Mouse (Mus musculus) CH12.LX (cell line): ENCODE measurements at regions not wholly inside any gene's neighbourhood (a gene's known extent, or its start where the extent isn't known, plus 50 kb on each side); places are given as distances from the start of the nearest gene placed in this dataset.

Experiments
- DNase-seq: peaks from one replicate; pipeline ENCODE4 v3.0.0-alpha.2; 2013; ENCODE audit errors: extremely low read depth
- H3K27ac ChIP-seq: 2 replicates; pipeline ENCODE4 v1.5.1; 2012; ENCODE audit warnings: low read depth, mild to moderate bottlenecking, control low read depth, moderate library complexity; ENCODE audit not compliant: insufficient read depth
- H3K27me3 ChIP-seq: replicated peaks from 2 replicates; pipeline ENCODE3; 2012; ENCODE audit warnings: inconsistent platforms
- H3K36me3 ChIP-seq, 2 experiments: replicated peaks in 1 of 2; 2 replicates each; pipeline versions ENCODE3 to v1.6.1; 2012; ENCODE audit warnings: inconsistent platforms in 1 of 2, low read length in 1 of 2, mild to moderate bottlenecking in 1 of 2, mixed read lengths in 1 of 2, moderate library complexity in 1 of 2; ENCODE audit not compliant: control insufficient read depth in 1 of 2, insufficient read depth in 1 of 2
- H3K4me1 ChIP-seq, 2 experiments: 2 replicates each; pipeline ENCODE4 v1.6.1; 2012; ENCODE audit warnings: inconsistent platforms in 1 of 2, moderate library complexity in 1 of 2; ENCODE audit not compliant: insufficient read depth in 2 of 2, control insufficient read depth in 1 of 2
- H3K4me2 ChIP-seq: 2 replicates; pipeline ENCODE4 v1.6.1; 2012; ENCODE audit warnings: low read depth, mild to moderate bottlenecking, control low read depth; ENCODE audit not compliant: poor library complexity, insufficient read depth, severe bottlenecking
- H3K4me3 ChIP-seq, 3 experiments: fragments of 150-350 bp in 1 of 3; sonication (generic) in 1 of 3; replicated peaks in 1 of 3; 2 replicates each; pipeline versions ENCODE3 to v1.5.1; 2011 to 2012; ENCODE audit warnings: low read depth in 2 of 3, low read length in 2 of 3, mild to moderate bottlenecking in 2 of 3, moderate library complexity in 2 of 3, control low read depth in 1 of 3, improper control_type of control experiment in 1 of 3, inconsistent platforms in 1 of 3, mixed read lengths in 1 of 3; ENCODE audit not compliant: poor library complexity in 1 of 3
- H3K79me2 ChIP-seq: replicated peaks from 2 replicates; pipeline ENCODE4 v1.6.1; 2012; ENCODE audit warnings: mild to moderate bottlenecking, moderate library complexity; ENCODE audit not compliant: control insufficient read depth, poor library complexity, insufficient read depth, severe bottlenecking; ENCODE audit errors: extremely low read depth
- H3K9ac ChIP-seq: 2 replicates; pipeline ENCODE4 v1.6.1; 2012; ENCODE audit warnings: low read depth, mild to moderate bottlenecking, control low read depth, moderate library complexity; ENCODE audit not compliant: insufficient read depth
- H3K9me3 ChIP-seq: replicated peaks from 2 replicates; pipeline ENCODE3; 2012; ENCODE audit warnings: low read length, inconsistent platforms, mixed read lengths
- BHLHE40 ChIP-seq: IDR thresholded peaks from 2 replicates; pipeline ENCODE4 v1.6.1; 2011; ENCODE audit warnings: mild to moderate bottlenecking, low read depth, low read length, improper control_type of control experiment
- CHD2 ChIP-seq: IDR thresholded peaks from 2 replicates; pipeline ENCODE4 v1.6.1; 2011; ENCODE audit warnings: low read length, improper control_type of control experiment
- CTCF ChIP-seq, 2 experiments: IDR thresholded peaks in 1 of 2; conservative IDR thresholded peaks in 1 of 2; 2 replicates each; pipeline ENCODE4 v1.5.1; 2011 to 2012; ENCODE audit warnings: low read depth in 2 of 2, low read length in 2 of 2, improper control_type of control experiment in 1 of 2, inconsistent platforms in 1 of 2, mild to moderate bottlenecking in 1 of 2, moderate library complexity in 1 of 2
- ELF1 ChIP-seq: IDR thresholded peaks from 2 replicates; pipeline ENCODE4 v1.6.1; 2014; ENCODE audit warnings: low read depth, mild to moderate bottlenecking, inconsistent platforms, low read length, improper control_type of control experiment
- EP300 ChIP-seq: IDR thresholded peaks from 2 replicates; pipeline ENCODE4 v1.6.1; 2011; ENCODE audit warnings: low read length, improper control_type of control experiment
- HCFC1 ChIP-seq: IDR thresholded peaks from 2 replicates; pipeline ENCODE4 v1.6.1; 2012; ENCODE audit warnings: low read depth, mild to moderate bottlenecking, inconsistent platforms, low read length, improper control_type of control experiment
- IRF4 ChIP-seq: IDR thresholded peaks from 2 replicates; pipeline ENCODE4 v1.6.1; 2014; ENCODE audit warnings: low read depth, mild to moderate bottlenecking, inconsistent platforms, low read length, improper control_type of control experiment
- JUN ChIP-seq: IDR thresholded peaks from 2 replicates; pipeline ENCODE4 v1.6.1; 2011; ENCODE audit warnings: low read depth, mild to moderate bottlenecking, low read length, improper control_type of control experiment, moderate library complexity; ENCODE audit not compliant: insufficient read depth
- KAT2A ChIP-seq: IDR thresholded peaks from 2 replicates; pipeline ENCODE4 v1.6.1; 2012; ENCODE audit warnings: low read length, improper control_type of control experiment, inconsistent platforms; ENCODE audit not compliant: insufficient replicate concordance
- MAFK ChIP-seq: IDR thresholded peaks from 2 replicates; pipeline ENCODE4 v1.6.1; 2011; ENCODE audit warnings: low read length, improper control_type of control experiment; ENCODE audit not compliant: insufficient replicate concordance
- MAX ChIP-seq: IDR thresholded peaks from 2 replicates; pipeline ENCODE4 v1.6.1; 2011; ENCODE audit warnings: low read length, improper control_type of control experiment
- MEF2A ChIP-seq: IDR thresholded peaks from 2 replicates; pipeline ENCODE4 v1.6.1; 2014; ENCODE audit warnings: low read depth, mild to moderate bottlenecking, inconsistent platforms, low read length, improper control_type of control experiment, borderline replicate concordance
- MXI1 ChIP-seq: IDR thresholded peaks from 2 replicates; pipeline ENCODE4 v1.6.1; 2011; ENCODE audit warnings: mild to moderate bottlenecking, low read depth, low read length, improper control_type of control experiment
- MYC ChIP-seq: IDR thresholded peaks from 2 replicates; pipeline ENCODE4 v1.6.1; 2011; ENCODE audit warnings: low read depth, mild to moderate bottlenecking, improper control_type of control experiment, low read length
- NELFE ChIP-seq: IDR thresholded peaks from 2 replicates; pipeline ENCODE4 v1.6.1; 2011; ENCODE audit warnings: low read depth, low read length, improper control_type of control experiment
- NRF1 ChIP-seq: IDR thresholded peaks from 2 replicates; pipeline ENCODE4 v1.6.1; 2014; ENCODE audit warnings: low read depth, mild to moderate bottlenecking, inconsistent platforms, low read length, improper control_type of control experiment, moderate library complexity
- PAX5 ChIP-seq: IDR thresholded peaks from 2 replicates; pipeline ENCODE4 v1.6.1; 2012; ENCODE audit warnings: low read length, inconsistent platforms, mixed read lengths
- POLR2A ChIP-seq: IDR thresholded peaks from 2 replicates; pipeline ENCODE4 v1.6.1; 2011; ENCODE audit warnings: low read depth, mild to moderate bottlenecking, improper control_type of control experiment, low read length
- POLR2AphosphoS2 ChIP-seq: IDR thresholded peaks from 2 replicates; pipeline ENCODE4 v1.6.1; 2011; ENCODE audit warnings: low read depth, low read length, improper control_type of control experiment
- RCOR1 ChIP-seq: conservative IDR thresholded peaks from 2 replicates; pipeline ENCODE4 v1.6.1; 2012; ENCODE audit warnings: low read depth, mild to moderate bottlenecking, inconsistent platforms, low read length, improper control_type of control experiment
- TBP ChIP-seq: conservative IDR thresholded peaks from 2 replicates; pipeline ENCODE4 v1.6.1; 2011; ENCODE audit warnings: low read depth, low read length, improper control_type of control experiment
- ZC3H11A ChIP-seq: IDR thresholded peaks from 2 replicates; pipeline ENCODE4 v1.6.1; 2012; ENCODE audit warnings: low read depth, mild to moderate bottlenecking, inconsistent platforms, low read length, improper control_type of control experiment
- ZMIZ1 ChIP-seq: IDR thresholded peaks from 2 replicates; pipeline ENCODE4 v1.6.1; 2012; ENCODE audit warnings: low read depth, mild to moderate bottlenecking, inconsistent platforms, low read length, improper control_type of control experiment
- dilution Hi-C: fragments of 300-500 bp; cut with MboI; formaldehyde crosslinking; loops from 2 replicates; pipeline ENCODE4 v1.14.3; 2020; ENCODE audit warnings: low sequenced_read_pairs; ENCODE audit not compliant: extremely low pct_unique_long_range_greater_than_20kb, extremely low pct_ligation_motif_present
- in situ Hi-C: fragments of 300-500 bp; cut with MboI; formaldehyde crosslinking; loops from 3 replicates; pipeline ENCODE4 v1.14.3; 2019; ENCODE audit warnings: low sequenced_read_pairs, low pct_ligation_motif_present, low pct_unique_long_range_greater_than_20kb, mixed read lengths

DNA sequence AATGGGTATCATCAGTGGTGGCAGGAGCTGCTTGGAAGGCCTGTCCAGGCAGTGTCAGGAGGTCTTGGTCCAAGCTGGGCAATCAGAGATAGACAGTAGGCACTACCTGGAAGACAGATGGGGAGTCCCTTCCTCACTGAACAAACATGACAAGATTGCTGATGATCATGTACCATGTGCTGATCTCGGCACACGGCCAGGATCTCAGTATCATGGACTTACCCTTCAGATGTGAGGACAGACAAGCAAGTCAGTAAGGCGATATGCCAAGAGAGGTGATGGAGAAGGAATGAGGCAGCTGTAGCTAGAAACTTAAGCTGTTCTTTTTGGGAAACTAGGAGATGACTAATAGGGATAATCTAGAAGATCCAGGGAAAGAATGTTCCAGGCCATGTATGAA lies 238.2 kb downstream of the Rybp start:
- dilution Hi-C loops, result no loop called here
- H3K27me3 ChIP-seq, result no peaks in the 10 kb centered on the region
- no peaks in the 10 kb centered on the region for H3K9me3 ChIP-seq
- TF ChIP-seq ZC3H11A, result no peak
- TF ChIP-seq TBP, result no peak
- no peak for TF ChIP-seq MAX
- no peak for TF ChIP-seq EP300
- TF ChIP-seq ZMIZ1, result no peak
- TF ChIP-seq KAT2A, result no peak
- H3K4me3 ChIP-seq, result no peak overlapping the region
- no peak overlapping the region for H3K9ac ChIP-seq
- no peak for DNase-seq
- H3K79me2 ChIP-seq, result no peaks in the 10 kb centered on the region
- H3K36me3 ChIP-seq, result no peaks in the 10 kb centered on the region
- peaks cover 0 to 25% of the 10 kb centered on the region in 2 experiments; a peak in 2 of 4 replicates for H3K4me1 ChIP-seq
- H3K27ac ChIP-seq, result no peak overlapping the region
- H3K4me2 ChIP-seq, result no peak overlapping the region
- in situ Hi-C loops, result no loop called here

DNA sequence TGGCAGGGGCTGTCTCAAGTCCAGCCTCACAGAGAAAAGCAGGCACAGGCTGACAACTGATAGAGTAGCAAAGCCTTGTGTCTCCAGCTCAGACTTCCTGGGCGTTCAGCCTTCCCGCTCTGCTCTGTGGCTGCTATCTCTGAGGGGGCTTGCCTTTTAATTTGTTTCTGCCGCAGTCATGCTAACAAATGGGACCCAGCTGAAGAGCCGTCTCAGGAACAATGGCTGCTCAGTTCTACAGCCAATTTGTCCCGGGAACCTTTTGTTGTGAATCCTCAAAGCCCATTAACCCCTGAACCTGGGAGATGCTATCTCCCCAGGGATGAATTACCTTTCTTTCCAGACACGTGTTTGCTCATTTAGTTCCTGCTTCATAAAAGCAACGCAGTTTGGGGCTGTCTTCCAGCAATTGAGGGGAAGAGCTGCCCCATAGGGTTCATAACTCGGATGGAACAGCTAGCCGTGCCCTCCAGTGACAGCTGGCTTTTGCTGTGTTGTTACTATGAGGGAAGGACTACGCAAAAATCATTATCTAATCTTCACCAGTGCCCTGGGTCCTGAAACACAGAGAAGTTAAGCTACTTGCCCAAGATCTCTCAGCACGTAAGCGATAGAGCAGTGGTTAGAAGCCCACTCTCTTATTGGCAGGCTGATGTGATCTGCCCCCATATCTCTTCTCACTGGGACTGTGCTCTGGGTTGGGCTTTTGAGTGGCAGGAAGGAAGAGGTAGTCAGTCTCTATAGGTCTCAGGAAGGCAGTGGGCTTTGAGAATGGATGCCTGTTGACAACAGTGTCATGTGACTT lies 240.9 kb downstream of the Rybp start:
- DNase-seq, result no peak
- no peak overlapping the region for H3K4me3 ChIP-seq
- dilution Hi-C loops (no loop called here), in situ Hi-C loops (no loop called here)
- peaks cover 0 to 25% of the 10 kb centered on the region in 2 experiments; a peak in 2 of 4 replicates for H3K4me1 ChIP-seq
- no peaks in the 10 kb centered on the region for H3K9me3 ChIP-seq
- no peak overlapping the region for H3K27ac ChIP-seq
- H3K79me2 ChIP-seq, result no peaks in the 10 kb centered on the region
- no peak overlapping the region for H3K4me2 ChIP-seq
- no peak for TF ChIP-seq BHLHE40
- TF ChIP-seq PAX5, result no peak
- no peak for TF ChIP-seq CHD2
- TF ChIP-seq IRF4, result no peak
- no peak for TF ChIP-seq CTCF (conservative IDR thresholded peaks at IDR 0.05 in 1 of 2, IDR thresholded peaks at IDR 0.05 in 1 of 2; ENCODE audit: low read depth in 2 of 2, low read length in 2 of 2)
- TF ChIP-seq ZMIZ1, result no peak
- no peak for TF ChIP-seq EP300
- TF ChIP-seq NRF1, result no peak
- no peak for TF ChIP-seq TBP
- no peak for TF ChIP-seq MXI1
- no peak for TF ChIP-seq RCOR1
- no peak for TF ChIP-seq ELF1
- no peak for TF ChIP-seq POLR2AphosphoS2
- no peak for TF ChIP-seq MEF2A
- TF ChIP-seq HCFC1, result no peak
- no peak for TF ChIP-seq MAFK
- no peak for TF ChIP-seq MYC
- no peak for TF ChIP-seq JUN
- no peak for TF ChIP-seq POLR2A
- TF ChIP-seq NELFE, result no peak
- H3K36me3 ChIP-seq, result no peaks in the 10 kb centered on the region
- no peaks in the 10 kb centered on the region for H3K27me3 ChIP-seq
- H3K9ac ChIP-seq, result no peak overlapping the region
